Mouse (Mus musculus) limb, embryonic 12.5 days (tissue): ENCODE data around the gene Nr1i3. TPM values are rescaled to one million over a fixed set of nuclear protein-coding genes. Genes with fewer than 3 reads are reported as not detected.

ENCODE experiments used
- ATAC-seq: fragments of 200-750 bp; cut with Nextera tagmentation; 2 replicates; pipeline ENCODE4 v1.8.0; 2017; ENCODE audit warnings: low read depth, moderate TSS enrichment; ENCODE audit not compliant: insufficient number of reproducible peaks, insufficient read depth, low FRiP score, low TSS enrichment
- H3K27ac ChIP-seq: fragments of 300-500 bp; sonication (generic); 2 replicates; pipeline ENCODE4 v1.5.1; 2016; ENCODE audit warnings: mild to moderate bottlenecking, moderate library complexity
- H3K27me3 ChIP-seq: fragments of 300-500 bp; sonication (generic); 2 replicates; pipeline ENCODE4 v1.6.1; 2016; ENCODE audit warnings: mild to moderate bottlenecking, moderate library complexity
- H3K36me3 ChIP-seq: fragments of 300-500 bp; sonication (generic); 2 replicates; pipeline ENCODE4 v1.6.1; 2016; ENCODE audit warnings: mild to moderate bottlenecking, moderate library complexity
- H3K4me1 ChIP-seq: fragments of 300-500 bp; sonication (generic); replicated peaks from 2 replicates; pipeline ENCODE4 v1.6.1; 2016
- H3K4me2 ChIP-seq: fragments of 300-500 bp; sonication (generic); 2 replicates; pipeline ENCODE4 v1.6.1; 2016; ENCODE audit warnings: mild to moderate bottlenecking, moderate library complexity
- H3K4me3 ChIP-seq: fragments of 300-500 bp; sonication (generic); replicated peaks from 2 replicates; pipeline ENCODE4 v1.5.1; 2016; ENCODE audit warnings: mild to moderate bottlenecking
- H3K9ac ChIP-seq: fragments of 300-500 bp; sonication (generic); replicated peaks from 2 replicates; pipeline ENCODE4 v1.6.1; 2016; ENCODE audit warnings: mild to moderate bottlenecking, moderate library complexity
- H3K9me3 ChIP-seq: fragments of 300-500 bp; sonication (generic); 2 replicates; pipeline ENCODE4 v1.6.1; 2016; ENCODE audit warnings: mild to moderate bottlenecking, moderate library complexity
- WGBS: fragments of 180-500 bp; shearing (Covaris S2); methylation state at CpG from one replicate; pipeline ENCODE4 v1.1.7; 2016; 5-methylcytosine and 5-hydroxymethylcytosine counted together
- polyA plus RNA-seq: library from polyadenylated mRNA; unstranded; fragments of >200 nt; fragmentation: Nextera tagmentation; extraction: Ambion mirVana; gene quantifications from 2 replicates; pipeline ENCODE4 v1.2.1, GENCODE M21; 2016

The Nr1i3 gene
- polyA plus RNA-seq, 1 experiment from 2014 or later: 0.43 TPM

DNA sequence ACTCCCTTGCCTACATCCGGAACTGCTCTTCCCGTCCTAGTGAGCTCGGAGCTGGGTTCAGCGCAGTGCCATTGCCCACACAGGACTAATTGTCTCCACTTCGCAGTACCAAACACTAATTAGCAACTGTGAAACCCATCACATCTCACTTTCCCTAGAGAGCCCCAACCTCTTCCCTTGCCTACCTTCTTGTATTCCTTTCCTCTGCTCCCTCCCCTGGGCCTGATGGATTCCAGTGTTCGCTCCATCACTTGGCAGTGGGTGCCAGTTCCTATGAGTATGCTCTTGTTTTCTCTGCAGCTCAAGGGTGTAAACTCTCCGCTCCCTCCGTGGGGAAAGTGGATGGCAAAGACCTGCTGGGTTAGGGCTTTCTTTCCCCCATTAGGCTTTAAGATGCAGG is 28.1 kb upstream of the Nr1i3 start:
- ATAC-seq: no peak
- Histone ChIP-seq H3K27me3 (no peaks in the 10 kb centered on the region), H3K4me2 (no peak overlapping the region), H3K9me3 (no peaks in the 10 kb centered on the region), H3K4me3 (no peak overlapping the region), H3K27ac (no peak overlapping the region), H3K4me1 (peaks cover 16% of the 10 kb centered on the region), H3K36me3 (no peaks in the 10 kb centered on the region), H3K9ac (no peak overlapping the region)
- 46% methylated on average over 8 of the region's 8 CpGs for WGBS

DNA sequence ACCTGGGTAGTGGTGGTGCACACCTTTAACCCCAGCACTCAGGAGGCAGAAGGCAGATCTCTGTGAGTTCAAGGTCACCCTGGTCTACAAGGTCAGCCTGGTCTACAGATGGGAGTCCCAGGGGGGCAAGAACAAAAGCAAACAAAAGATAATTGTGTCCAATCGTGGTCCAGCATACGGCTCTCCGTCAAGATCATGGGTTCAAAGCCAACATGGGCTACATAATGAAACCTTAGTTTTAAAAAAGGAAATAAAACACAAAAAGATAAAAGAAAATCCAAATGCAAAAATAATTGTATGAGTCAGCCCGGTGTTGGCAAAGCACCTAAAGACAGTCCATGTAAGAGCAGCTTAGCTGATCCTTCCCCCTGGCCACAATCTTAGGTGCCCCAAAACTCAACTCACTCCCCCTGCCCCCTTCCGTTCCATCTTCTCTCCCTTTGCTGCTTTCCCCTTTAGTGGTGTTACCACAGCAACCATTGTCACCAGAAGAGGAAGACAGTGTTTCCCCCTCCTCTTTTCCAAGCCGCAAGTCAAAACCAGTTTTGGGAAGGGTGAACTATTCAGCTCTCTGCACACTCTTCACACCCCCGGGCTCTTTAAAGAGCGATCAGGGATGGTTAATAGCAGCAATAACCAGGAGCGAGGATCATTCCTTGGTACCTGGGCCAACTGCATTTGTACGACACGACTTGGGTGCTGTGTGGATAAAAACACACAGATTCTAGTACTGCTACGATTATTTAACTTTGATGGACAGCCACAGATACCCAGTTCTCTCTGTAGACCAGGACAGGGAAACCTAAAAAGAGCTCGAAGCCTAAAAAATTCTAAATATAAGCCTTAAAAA is 25.7 kb upstream of the Nr1i3 start:
- no peak overlapping the region for H3K9ac ChIP-seq
- H3K27me3 ChIP-seq: peaks cover 17% of the 10 kb centered on the region
- no peak overlapping the region for H3K4me3 ChIP-seq
- no peak overlapping the region for H3K27ac ChIP-seq
- 66% methylated on average over 13 of the region's 13 CpGs for WGBS
- no peak overlapping the region for H3K4me2 ChIP-seq
- H3K4me1 ChIP-seq: peaks cover 20% of the 10 kb centered on the region
- no peaks in the 10 kb centered on the region for H3K36me3 ChIP-seq
- no peaks in the 10 kb centered on the region for H3K9me3 ChIP-seq
- ATAC-seq: no peak

DNA sequence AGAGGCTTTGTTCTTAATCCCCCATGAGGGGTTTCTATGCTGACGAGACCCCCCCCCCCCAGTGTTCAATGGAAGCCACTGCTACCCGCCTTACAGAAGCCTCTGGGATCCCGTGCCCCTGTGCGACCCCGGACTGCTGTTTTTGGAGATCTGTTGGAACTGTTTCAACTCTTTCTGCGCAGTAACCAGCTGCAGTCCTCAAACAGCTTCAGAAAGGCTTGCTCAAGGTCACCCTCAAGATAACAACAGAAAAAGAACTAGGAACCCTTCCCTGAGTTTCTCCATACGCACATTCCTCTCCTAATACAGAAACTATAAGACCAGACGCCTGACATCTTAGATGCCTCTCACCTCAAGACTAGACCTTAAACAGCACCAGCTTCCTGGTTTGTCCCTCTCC is 24.7 kb upstream of the Nr1i3 start:
- peaks cover 27% of the 10 kb centered on the region for H3K27me3 ChIP-seq
- H3K4me2 ChIP-seq: no peak overlapping the region
- no peaks in the 10 kb centered on the region for H3K36me3 ChIP-seq
- H3K27ac ChIP-seq: peak overlapping the region; percentile 23; the same call in 1 of the 2 replicates
- no peaks in the 10 kb centered on the region for H3K9me3 ChIP-seq
- 45% methylated on average over 8 of the region's 8 CpGs for whole genome bisulfite sequencing
- H3K4me3 ChIP-seq: no peak overlapping the region
- 0 out of 2 replicates have a peak, but pooled peaks have one; percentile 20 for ATAC-seq
- peaks cover 30% of the 10 kb centered on the region for H3K4me1 ChIP-seq
- H3K9ac ChIP-seq: no peak overlapping the region

DNA sequence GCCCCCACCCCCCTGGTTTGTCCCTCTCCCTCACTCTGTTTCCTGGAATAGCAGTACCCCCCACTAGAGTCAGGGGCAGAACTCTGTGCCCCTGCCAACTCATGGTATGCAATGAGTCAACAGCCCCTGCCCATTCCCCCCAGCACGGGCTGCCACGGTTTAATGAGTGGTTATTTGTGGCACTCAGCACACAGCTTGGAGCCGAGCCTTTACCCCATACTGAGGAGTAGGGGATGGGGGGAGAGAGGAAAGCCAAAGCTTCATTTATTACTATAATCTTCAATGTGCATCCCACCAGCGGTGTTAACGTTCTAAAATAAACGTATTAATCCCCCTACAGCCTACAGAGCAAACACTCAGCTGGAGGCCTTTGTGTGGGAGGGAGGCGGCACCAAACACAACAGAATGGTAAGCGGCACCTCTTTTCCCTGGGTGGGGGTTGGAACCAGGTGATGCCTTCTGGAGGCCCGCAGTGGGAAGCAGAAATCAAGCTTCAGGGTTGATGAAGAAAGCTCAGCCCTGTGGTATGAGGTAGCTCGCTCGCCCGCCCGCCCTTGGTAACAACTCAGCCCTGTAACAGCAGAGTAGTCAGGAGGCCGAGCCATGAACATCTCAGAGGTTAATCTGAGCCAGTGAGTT is 24.2 kb upstream of the Nr1i3 start:
- ATAC-seq: 0 out of 2 replicates have a peak, but pooled peaks have one; percentile 48
- Histone ChIP-seq H3K9ac (no peak overlapping the region), H3K27ac (no peak overlapping the region; the same call in 1 of the 2 replicates)

DNA sequence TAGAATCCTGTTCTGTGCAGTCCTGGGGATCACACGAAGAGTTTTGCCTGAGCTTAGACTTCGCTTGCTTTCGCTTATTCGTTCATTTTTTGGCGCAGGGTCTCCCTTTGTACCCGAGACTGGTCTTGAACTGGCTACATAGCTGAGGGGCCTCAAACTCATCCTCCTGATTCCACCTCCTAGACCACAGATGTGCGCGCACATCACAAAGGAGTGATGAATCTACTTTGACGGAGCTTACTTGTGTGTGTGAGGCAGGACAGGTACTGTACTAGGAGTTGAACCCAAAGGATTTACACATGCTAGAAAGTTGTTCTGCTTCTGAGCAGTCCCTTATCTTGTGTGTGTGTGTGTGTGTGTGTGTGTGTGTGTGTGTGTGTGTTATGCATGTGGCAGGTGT is 22.9 kb upstream of the Nr1i3 start:
- no peak overlapping the region for H3K9ac ChIP-seq
- peaks cover 45% of the 10 kb centered on the region for H3K27me3 ChIP-seq
- no peak for ATAC-seq
- no peak overlapping the region for H3K4me2 ChIP-seq
- peaks cover 41% of the 10 kb centered on the region for H3K4me1 ChIP-seq
- H3K36me3 ChIP-seq: no peaks in the 10 kb centered on the region
- no peak overlapping the region for H3K27ac ChIP-seq
- H3K4me3 ChIP-seq: no peak overlapping the region
- WGBS: 95% methylated on average over 9 of the region's 9 CpGs
- no peaks in the 10 kb centered on the region for H3K9me3 ChIP-seq

More for the DNA sequence above, 24.2 kb upstream of the Nr1i3 start:
- 41% methylated on average over 14 of the region's 14 CpGs for WGBS
- H3K4me3 ChIP-seq: no peak overlapping the region
- peaks cover 33% of the 10 kb centered on the region for H3K27me3 ChIP-seq
- no peaks in the 10 kb centered on the region for H3K36me3 ChIP-seq
- H3K9me3 ChIP-seq: no peaks in the 10 kb centered on the region
- no peak overlapping the region for H3K4me2 ChIP-seq
- peaks cover 35% of the 10 kb centered on the region for H3K4me1 ChIP-seq

DNA sequence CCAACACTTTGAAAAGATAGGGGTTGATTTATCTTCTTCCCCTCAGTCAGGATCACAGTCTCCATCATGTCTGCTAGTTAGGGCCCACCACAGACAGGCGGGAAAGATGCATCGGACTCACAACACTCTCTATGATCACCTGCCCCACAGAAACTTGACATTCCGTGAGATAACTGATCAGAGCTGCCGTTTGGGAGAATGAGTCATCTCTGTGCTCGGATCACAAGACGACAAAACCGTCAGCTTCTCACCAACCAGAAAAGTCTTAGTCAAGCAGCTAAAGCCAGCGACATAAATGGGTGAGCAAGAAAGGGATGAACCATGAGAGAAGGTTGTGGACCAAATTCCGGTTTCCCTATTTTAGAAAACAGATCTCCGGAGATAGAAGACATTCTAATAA is 21.5 kb upstream of the Nr1i3 start:
- Histone ChIP-seq H3K4me2 (no peak overlapping the region), H3K9me3 (no peaks in the 10 kb centered on the region), H3K9ac (no peak overlapping the region), H3K4me3 (no peak overlapping the region), H3K27me3 (peaks cover 56% of the 10 kb centered on the region), H3K4me1 (peaks cover 45% of the 10 kb centered on the region), H3K36me3 (no peaks in the 10 kb centered on the region), H3K27ac (no peak overlapping the region)
- WGBS: 47% methylated on average over 10 of the region's 10 CpGs
- ATAC-seq: no peak

DNA sequence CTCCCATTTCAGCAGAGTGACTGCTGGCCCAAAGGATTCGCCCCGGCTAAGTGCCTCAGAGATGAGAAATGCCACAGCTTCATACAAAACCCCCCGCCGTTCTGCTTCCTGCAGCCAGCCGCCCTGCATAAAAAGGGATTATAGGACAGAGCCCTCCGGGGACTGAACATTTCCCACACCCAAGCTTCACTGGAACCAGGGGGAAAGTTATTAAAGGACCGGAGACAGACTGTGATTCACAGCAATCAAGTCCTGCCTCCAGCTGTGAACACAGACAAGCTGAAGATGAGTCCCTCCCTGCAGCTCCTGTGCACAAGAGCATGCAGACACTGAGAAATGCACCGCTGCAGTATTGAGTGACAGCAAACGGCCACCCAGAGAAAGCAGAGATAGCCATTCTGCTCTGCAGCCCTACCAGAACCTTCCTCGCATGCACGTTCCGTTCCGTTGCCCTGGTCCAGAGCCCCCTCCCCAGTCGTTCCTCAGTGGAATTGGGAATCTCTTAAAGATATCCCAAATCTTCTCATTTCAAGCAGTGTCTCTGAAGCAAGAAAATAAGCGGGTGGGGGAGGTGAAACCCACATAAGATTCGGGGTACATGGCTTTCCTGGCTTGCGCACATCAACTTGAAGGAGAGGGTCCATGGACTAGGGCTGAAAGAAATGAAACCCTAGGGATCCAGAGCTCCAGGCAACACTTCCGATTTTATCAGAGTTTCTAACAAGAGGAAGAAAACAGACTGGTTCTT is 20.5 kb upstream of the Nr1i3 start:
- H3K4me1 ChIP-seq: peaks cover 45% of the 10 kb centered on the region
- no peak overlapping the region for H3K27ac ChIP-seq
- H3K9me3 ChIP-seq: no peaks in the 10 kb centered on the region

DNA sequence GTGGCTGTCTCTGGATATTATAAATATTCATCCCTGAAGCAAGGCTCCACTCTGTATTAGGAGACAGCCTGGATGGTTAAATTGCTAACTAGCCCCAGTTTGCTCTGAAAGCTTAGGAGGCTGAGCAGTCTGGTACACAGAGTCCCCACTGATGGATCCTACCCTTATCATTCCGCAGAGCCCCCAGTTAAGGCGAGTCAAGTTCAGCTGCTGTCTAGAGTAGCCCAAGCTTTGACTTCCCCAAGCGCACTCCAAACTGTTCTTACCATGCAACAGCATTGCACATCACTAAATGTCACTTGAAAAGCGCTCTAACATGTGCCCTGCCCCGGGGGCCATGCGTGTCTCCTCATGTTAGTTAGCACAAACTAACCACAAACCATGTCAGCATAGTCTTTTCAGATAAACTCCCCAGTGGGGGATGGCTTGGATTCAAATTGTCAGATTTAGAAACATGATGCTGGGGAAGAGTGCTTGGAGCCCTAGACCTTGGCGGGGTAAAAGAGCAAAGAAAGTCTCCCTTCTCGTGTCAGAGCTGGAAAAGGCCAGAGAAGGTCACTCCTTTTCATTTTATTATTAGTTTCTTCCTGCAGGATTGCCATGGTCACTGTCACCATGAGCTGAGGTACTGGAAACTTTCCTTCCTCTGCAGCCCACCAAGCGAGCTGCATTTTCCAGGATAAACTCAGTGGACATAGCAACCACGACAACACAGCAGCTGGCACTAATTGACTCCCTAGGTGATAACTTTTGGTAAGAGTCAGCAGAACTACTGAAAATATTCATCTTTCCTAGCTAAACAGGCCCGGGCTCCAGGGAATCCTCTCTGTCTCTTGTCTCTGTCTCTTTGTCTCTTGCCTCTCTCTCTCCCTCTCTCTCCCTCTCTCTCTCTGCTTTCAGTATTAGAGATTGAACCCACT is 19.6 kb upstream of the Nr1i3 start:
- no peak for ATAC-seq
- peaks cover 63% of the 10 kb centered on the region for H3K27me3 ChIP-seq
- no peaks in the 10 kb centered on the region for H3K9me3 ChIP-seq
- H3K4me1 ChIP-seq: peaks cover 41% of the 10 kb centered on the region
- H3K9ac ChIP-seq: no peak overlapping the region
- peak overlapping the region; percentile 48 for H3K4me2 ChIP-seq
- WGBS: 25% methylated on average over 11 of the region's 11 CpGs
- H3K36me3 ChIP-seq: no peaks in the 10 kb centered on the region
- H3K4me3 ChIP-seq: no peak overlapping the region
- no peak overlapping the region for H3K27ac ChIP-seq

More for the DNA sequence above, 20.5 kb upstream of the Nr1i3 start:
- no peak for ATAC-seq
- Histone ChIP-seq H3K4me2 (peak overlapping the region; percentile 48), H3K9ac (no peak overlapping the region; the same call in 1 of the 2 replicates), H3K27me3 (peaks cover 61% of the 10 kb centered on the region), H3K36me3 (no peaks in the 10 kb centered on the region), H3K4me3 (peak overlapping the region; percentile 25)
- 2% methylated on average over 18 of the region's 18 CpGs for WGBS

DNA sequence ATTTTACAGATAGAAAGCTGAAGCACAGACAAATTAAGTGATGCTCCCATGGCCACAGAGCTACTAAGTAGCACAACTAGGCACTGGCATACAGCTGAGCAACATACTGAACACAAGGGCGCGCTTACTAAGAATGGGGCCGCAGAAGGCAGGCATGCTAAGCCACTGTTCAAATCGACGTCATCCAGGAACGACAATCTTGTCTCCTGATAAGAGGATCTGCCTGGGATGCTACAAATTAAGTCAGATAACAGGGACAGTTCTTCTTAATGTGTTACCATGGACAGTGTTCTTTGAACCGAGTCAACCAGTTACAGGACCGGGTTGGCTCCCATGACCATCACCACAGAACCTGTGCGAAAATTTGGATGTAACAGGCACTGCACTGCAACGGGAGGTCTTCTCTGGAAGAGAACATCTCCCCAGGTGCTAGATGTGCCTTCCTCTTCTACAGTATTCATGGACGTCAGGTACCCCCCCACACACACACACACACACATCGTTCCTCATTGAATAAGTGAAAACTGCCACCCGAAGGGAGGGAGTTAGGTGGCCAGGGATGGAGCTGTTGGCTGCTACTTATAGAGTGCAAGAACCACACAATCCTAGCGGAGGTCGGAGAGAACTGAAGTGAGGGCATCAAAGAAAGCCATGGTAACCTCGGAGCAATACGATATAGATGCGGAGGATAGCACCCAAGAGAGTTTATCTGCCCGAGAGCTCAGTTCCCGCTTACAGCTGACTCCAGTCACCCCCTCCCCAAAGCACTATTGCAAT is 18.5 kb upstream of the Nr1i3 start:
- H3K27me3 ChIP-seq: peaks cover 66% of the 10 kb centered on the region
- peak overlapping the region; percentile 99 for H3K4me2 ChIP-seq
- H3K4me3 ChIP-seq: peak overlapping the region; percentile 57
- H3K27ac ChIP-seq: no peak overlapping the region
- H3K9me3 ChIP-seq: no peaks in the 10 kb centered on the region
- H3K36me3 ChIP-seq: no peaks in the 10 kb centered on the region
- ATAC-seq: no peak
- peak overlapping the region; percentile 60 for H3K9ac ChIP-seq
- H3K4me1 ChIP-seq: peaks cover 36% of the 10 kb centered on the region
- WGBS: 7% methylated on average over 20 of the region's 20 CpGs

DNA sequence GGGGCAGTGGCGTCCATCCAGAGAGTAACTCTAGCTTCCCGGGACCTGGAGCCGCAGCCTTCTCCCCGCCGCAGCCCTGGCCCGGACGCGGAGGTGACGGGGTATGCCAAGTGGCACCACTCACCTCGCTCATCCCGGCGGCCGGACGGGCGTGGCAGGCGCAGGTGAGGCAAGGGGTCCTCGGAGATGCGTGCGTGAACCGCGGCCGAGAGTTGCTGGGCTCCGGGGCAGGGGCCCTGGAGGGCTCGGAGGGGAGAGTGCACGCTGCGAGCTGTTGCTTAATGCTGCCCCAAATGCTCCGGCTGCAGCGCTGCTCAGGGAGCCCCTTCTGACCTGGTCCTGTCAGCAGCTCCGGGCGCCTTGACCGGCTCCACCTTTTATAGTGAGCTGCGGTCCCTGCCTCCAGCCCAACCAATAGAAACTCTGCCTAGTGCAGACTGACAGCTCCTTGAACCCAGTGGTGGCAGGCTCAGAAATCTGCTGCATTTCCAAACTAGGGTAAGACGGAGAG is 17.8 kb upstream of the Nr1i3 start, which contains the start of gene Pcp4l1:
TSS of gene Pcp4l1 (minus strand) at position 382 of the 511 bp plus-strand sequence.
- 0 out of 2 replicates have a peak, but pooled peaks have one; percentile 62 for ATAC-seq
- H3K9me3 ChIP-seq: no peaks in the 10 kb centered on the region
- no peaks in the 10 kb centered on the region for H3K36me3 ChIP-seq
- peak within 1 kb of the TSS; percentile 99 for H3K4me2 ChIP-seq
- peaks cover 64% of the 10 kb centered on the region for H3K27me3 ChIP-seq
- H3K4me1 ChIP-seq: peaks cover 36% of the 10 kb centered on the region
- no peak within 1 kb of the TSS for H3K27ac ChIP-seq
- peak within 1 kb of the TSS; percentile 60 for H3K9ac ChIP-seq
- peak within 1 kb of the TSS; percentile 57 for H3K4me3 ChIP-seq
- under 1% methylated on average over 33 of the region's 33 CpGs for WGBS
